8 mouse cellular contexts compared by ENCODE assay signal in the genomic region with DNA sequence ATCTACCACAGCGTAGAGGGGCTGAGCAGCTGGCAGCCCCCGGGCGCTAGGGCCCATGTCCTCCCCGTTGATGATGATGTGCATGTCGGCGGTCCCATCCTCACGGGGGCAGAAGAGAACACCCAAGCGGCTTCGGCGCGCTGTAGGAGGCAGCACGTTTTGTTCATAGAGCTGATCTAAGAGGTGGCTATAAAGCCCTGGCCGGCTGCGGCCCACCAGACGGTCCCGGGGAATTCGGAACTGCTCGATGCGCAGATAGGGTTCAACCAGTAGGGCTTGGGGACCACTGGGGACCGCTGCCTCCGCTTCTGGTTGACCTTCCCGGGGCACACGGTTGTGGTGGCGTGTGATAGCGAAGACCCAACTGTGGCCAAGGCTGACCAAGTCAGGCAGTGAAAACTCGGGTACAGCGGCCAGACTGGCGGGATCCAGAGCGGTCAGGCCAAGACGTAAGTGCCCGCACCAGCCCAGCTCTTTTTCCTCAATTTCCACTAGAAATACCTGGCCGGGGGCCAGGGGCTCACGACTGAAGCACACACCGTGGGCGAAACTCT. TPM values are rescaled to one million over a fixed set of nuclear protein-coding genes. Genes with fewer than 3 reads are reported as not detected.
DNase-seq lines count a peak whose midpoint lies in the region; ATAC-seq and TF ChIP-seq lines count a peak whose summit lies in the region.

A gene (plus strand): TSS at position 126 of the 554 bp plus-strand sequence.

- peak; percentile 71 for TF ChIP-seq CTCF in kidney, postnatal 0 days (IDR thresholded peaks at IDR 0.05; ENCODE audit: low read depth)

- peaks cover 49% of the 10 kb centered on the region for H3K36me3 ChIP-seq in heart, embryonic 13.5 days
- peaks cover 18% of the 10 kb centered on the region for H3K36me3 ChIP-seq in kidney, postnatal 0 days (ENCODE audit: insufficient read depth, low read length)
- H3K36me3 ChIP-seq in liver, embryonic 11.5 days (ENCODE audit: control insufficient read depth, insufficient read depth, low read length): peaks cover 3% of the 10 kb centered on the region; the same call in 1 of the 2 replicates
- H3K36me3 ChIP-seq in myocyte (ENCODE audit: control insufficient read depth, insufficient read depth): no peaks in the 10 kb centered on the region

- peak within 1 kb of the TSS; percentile 18 for H3ac ChIP-seq in myocyte (ENCODE audit: control insufficient read depth, insufficient read length)

- H3K27me3 ChIP-seq in heart, embryonic 13.5 days (replicated peaks): no peaks in the 10 kb centered on the region
- H3K27me3 ChIP-seq in kidney, postnatal 0 days (ENCODE audit: insufficient read depth, low read length): no peaks in the 10 kb centered on the region
- no peaks in the 10 kb centered on the region for H3K27me3 ChIP-seq in liver, embryonic 11.5 days (replicated peaks; ENCODE audit: control insufficient read depth, insufficient read depth, low read length)
- H3K27me3 ChIP-seq in myocyte (ENCODE audit: control insufficient read depth, insufficient read depth, insufficient read length): no peaks in the 10 kb centered on the region

- peak within 1 kb of the TSS; percentile 99 for H3K27ac ChIP-seq in heart, embryonic 13.5 days (replicated peaks)
- H3K27ac ChIP-seq in kidney, postnatal 0 days: peak within 1 kb of the TSS; percentile 90
- peak within 1 kb of the TSS; percentile 79 for H3K27ac ChIP-seq in liver, embryonic 11.5 days (ENCODE audit: low read depth, low read length)

- TF ChIP-seq POLR2A in myocyte (IDR thresholded peaks at IDR 0.05; ENCODE audit: insufficient read length, low read depth): peak; percentile 37

- H3K4me1 ChIP-seq in heart, embryonic 13.5 days: peaks cover 31% of the 10 kb centered on the region
- H3K4me1 ChIP-seq in kidney, postnatal 0 days (replicated peaks; ENCODE audit: insufficient read depth, low read length): peaks cover 13% of the 10 kb centered on the region; the same call in 1 of the 2 replicates
- peaks cover 10% of the 10 kb centered on the region for H3K4me1 ChIP-seq in liver, embryonic 11.5 days (replicated peaks; ENCODE audit: control insufficient read depth, insufficient read depth, low read length)

- H3K9ac ChIP-seq in heart, embryonic 13.5 days: peak within 1 kb of the TSS; percentile 94
- peak within 1 kb of the TSS; percentile 74 for H3K9ac ChIP-seq in kidney, postnatal 0 days (ENCODE audit: low read depth, low read length)
- peak within 1 kb of the TSS; percentile 87 for H3K9ac ChIP-seq in liver, embryonic 11.5 days (ENCODE audit: low read depth, low read length)

- peak; percentile 52; the same call in 1 of the 2 replicates for ATAC-seq in heart, embryonic 13.5 days (ENCODE audit: extremely low read depth, insufficient number of reproducible peaks, low FRiP score, low TSS enrichment)
- ATAC-seq in kidney, postnatal 0 days (replicated peaks; ENCODE audit: low FRiP score, low read depth): peak; percentile 42
- peak; percentile 84 for ATAC-seq in liver, embryonic 11.5 days (replicated peaks; ENCODE audit: low FRiP score)

- peak within 1 kb of the TSS; percentile 81 for H3K4me3 ChIP-seq in heart, embryonic 13.5 days
- H3K4me3 ChIP-seq in kidney, postnatal 0 days (replicated peaks; ENCODE audit: low read depth, low read length): peak within 1 kb of the TSS; percentile 66
- H3K4me3 ChIP-seq in liver, embryonic 11.5 days (ENCODE audit: low read depth, low read length): peak within 1 kb of the TSS; percentile 77
- H3K4me3 ChIP-seq in myocyte: peak within 1 kb of the TSS; percentile 74

- DNase-seq in CD4-positive, CD25-positive, alpha-beta regulatory T cell, adult 2 months (ENCODE audit: low read depth, low spot score): peak; percentile 88
- peak; percentile 43 for DNase-seq in brain, embryonic 18.5 days (ENCODE audit: low read depth, low spot score)
- DNase-seq in fibroblast of lung, adult 2 months (ENCODE audit: low read depth): peak; percentile 30
- DNase-seq in kidney, postnatal 0 days (ENCODE audit: low spot score): peak; percentile 92
- peak; percentile 79 for DNase-seq in liver, embryonic 11.5 days (ENCODE audit: low spot score)
- DNase-seq in spleen, postnatal 4 days (ENCODE audit: low spot score in 2 of 2): peak; percentile 79 to 89

- H3K4me2 ChIP-seq in heart, embryonic 13.5 days: peak within 1 kb of the TSS; percentile 98
- H3K4me2 ChIP-seq in kidney, postnatal 0 days (ENCODE audit: low read length): peak within 1 kb of the TSS; percentile 99
- H3K4me2 ChIP-seq in liver, embryonic 11.5 days: peak within 1 kb of the TSS; percentile 100
- peak within 1 kb of the TSS; percentile 92 for H3K4me2 ChIP-seq in myocyte (ENCODE audit: low read depth)

- WGBS in heart, embryonic 13.5 days: under 1% methylated on average over 35 of the region's 35 CpGs
- WGBS in kidney, postnatal 0 days: under 1% methylated on average over 35 of the region's 35 CpGs
- 1% methylated on average over 35 of the region's 35 CpGs for WGBS in liver, embryonic 11.5 days

- H3K9me3 ChIP-seq in heart, embryonic 13.5 days: no peaks in the 10 kb centered on the region
- H3K9me3 ChIP-seq in kidney, postnatal 0 days (replicated peaks; ENCODE audit: low read length): no peaks in the 10 kb centered on the region
- no peaks in the 10 kb centered on the region for H3K9me3 ChIP-seq in liver, embryonic 11.5 days (ENCODE audit: control insufficient read depth, low read length)

- H3K79me2 ChIP-seq in myocyte (ENCODE audit: control insufficient read depth, insufficient read depth): no peaks in the 10 kb centered on the region

TF ChIP-seq in myocyte, 11 proteins besides CTCF, POLR2A, EP300 and RAD21:
- TF ChIP-seq MYOG (IDR thresholded peaks at IDR 0.05; ENCODE audit: control insufficient read depth in 1 of 3, insufficient read depth in 1 of 3, insufficient read length in 2 of 3, low read depth in 2 of 3) (peak in 2 of 3 experiments; percentile 10 to 25), POLR2AphosphoS2 (IDR thresholded peaks at IDR 0.05; ENCODE audit: insufficient read length, low read depth) (peak; percentile 58), MYOD1 (IDR thresholded peaks at IDR 0.05; ENCODE audit: control insufficient read depth in 1 of 3, insufficient read length in 2 of 3, low read depth in 2 of 3) (peak in 1 of 3 experiments; percentile 48), E2F4 (IDR thresholded peaks at IDR 0.05; ENCODE audit: insufficient read depth) (no peak)

RNA-seq across cellular contexts. Expression of the gene that starts here (rescaled TPM):
- 171 and 180 TPM in 2 replicates for polyA plus RNA-seq in heart, embryonic 13.5 days (2015; fragmentation: Nextera tagmentation; extraction: Ambion mirVana)
- polyA plus RNA-seq in kidney, postnatal 0 days (2015; fragmentation: Nextera tagmentation; extraction: Ambion mirVana): 219 and 254 TPM in 2 replicates
- 97.2 and 103 TPM in 2 replicates for polyA plus RNA-seq in liver, embryonic 11.5 days (2014; fragmentation: Nextera tagmentation; extraction: Ambion mirVana)
- 202 TPM for polyA plus RNA-seq in myocyte (2012; fragmentation: generic; extraction: Trizol)

Comparison
In these comparisons a context has a peak if more than half of its experiments do, and no peak if none do; other contexts are left out.
1. Peak in every context shown above with its lines: DNase-seq, ATAC-seq, H3K4me3 ChIP-seq and H3K27ac ChIP-seq.
2. DNase-seq: peak in every context shown above with its lines; median percentile 92 in kidney, postnatal 0 days; 88 in CD4-positive, CD25-positive, alpha-beta regulatory T cell, adult 2 months; 84 in spleen, postnatal 4 days; 79 in liver, embryonic 11.5 days; 43 in brain, embryonic 18.5 days; 30 in fibroblast of lung, adult 2 months.